Mouse (Mus musculus) stomach, embryonic 15.5 days (tissue): ENCODE data around the gene Ggt5. TPM values are rescaled to one million over a fixed set of nuclear protein-coding genes. Genes with fewer than 3 reads are reported as not detected.

Experiments
- ATAC-seq: fragments of 200-750 bp; cut with Nextera tagmentation; 2 replicates; pipeline ENCODE4 v1.8.0; 2017; ENCODE audit warnings: low read depth, moderate number of reproducible peaks, moderate TSS enrichment; ENCODE audit not compliant: insufficient read depth, low FRiP score
- H3K27ac ChIP-seq: fragments of 300-500 bp; sonication (generic); 2 replicates; pipeline ENCODE4 v1.5.1; 2015; ENCODE audit warnings: mild to moderate bottlenecking, inconsistent platforms
- H3K27me3 ChIP-seq: fragments of 300-500 bp; sonication (generic); replicated peaks from 2 replicates; pipeline ENCODE4 v1.6.1; 2015; ENCODE audit warnings: inconsistent platforms
- H3K36me3 ChIP-seq: fragments of 300-500 bp; sonication (generic); 2 replicates; pipeline ENCODE4 v1.6.1; 2015; ENCODE audit warnings: inconsistent platforms
- H3K4me1 ChIP-seq: fragments of 300-500 bp; sonication (generic); 2 replicates; pipeline ENCODE4 v1.6.1; 2015; ENCODE audit warnings: inconsistent platforms
- H3K4me2 ChIP-seq: fragments of 300-500 bp; sonication (generic); 2 replicates; pipeline ENCODE4 v1.6.1; 2015; ENCODE audit warnings: mild to moderate bottlenecking, inconsistent platforms
- H3K4me3 ChIP-seq: fragments of 300-500 bp; sonication (generic); replicated peaks from 2 replicates; pipeline ENCODE4 v1.5.1; 2015; ENCODE audit warnings: inconsistent platforms
- H3K9ac ChIP-seq: fragments of 300-500 bp; sonication (generic); 2 replicates; pipeline ENCODE4 v1.6.1; 2015; ENCODE audit warnings: inconsistent platforms
- H3K9me3 ChIP-seq: fragments of 300-500 bp; sonication (generic); 2 replicates; pipeline ENCODE4 v1.6.1; 2016; ENCODE audit warnings: inconsistent platforms
- WGBS: fragments of 180-500 bp; shearing (Covaris S2); methylation state at CpG from one replicate; pipeline ENCODE4 v1.1.7; 2015; 5-methylcytosine and 5-hydroxymethylcytosine counted together
- polyA plus RNA-seq: library from polyadenylated mRNA; unstranded; fragments of >200 nt; fragmentation: Nextera tagmentation; extraction: Ambion mirVana; gene quantifications from 2 replicates; pipeline ENCODE4 v1.2.1, GENCODE M21; 2015

Ggt5 gene
- polyA plus RNA-seq, 1 experiment from 2014 or later = 7.2 TPM

- Histone ChIP-seq H3K27ac (no peak overlapping the region), H3K27me3 (no peaks in the 10 kb centered on the region), H3K4me1 (peaks cover 23% of the 10 kb centered on the region), H3K4me3 (no peak overlapping the region), H3K9ac (no peak overlapping the region), H3K4me2 (no peak overlapping the region), H3K36me3 (no peaks in the 10 kb centered on the region), H3K9me3 (no peaks in the 10 kb centered on the region)
- WGBS = 67% methylated on average over 7 of the region's 7 CpGs
- no peak for ATAC-seq
Observed at GRCm38 (mm10) chr10:75592585-75592984, 3.4 kb downstream of the Ggt5 start.

GRCm38 (mm10) chr10:75595981-75596380, 6.8 kb downstream of the Ggt5 start:
- ATAC-seq = no peak
- H3K4me3 ChIP-seq = no peak overlapping the region
- H3K27me3 ChIP-seq = no peaks in the 10 kb centered on the region
- WGBS = 63% methylated on average over 8 of the region's 8 CpGs
- H3K27ac ChIP-seq = no peak overlapping the region
- H3K4me1 ChIP-seq = 0 out of 2 replicates have a peak, but pooled peaks cover 4% of the 10 kb centered on the region
- no peaks in the 10 kb centered on the region for H3K9me3 ChIP-seq
- no peaks in the 10 kb centered on the region for H3K36me3 ChIP-seq
- no peak overlapping the region for H3K4me2 ChIP-seq
- no peak overlapping the region for H3K9ac ChIP-seq

GRCm38 (mm10) chr10:75600189-75600730, 11.1 kb downstream of the Ggt5 start:
- Histone ChIP-seq H3K4me2 (no peak overlapping the region), H3K9ac (no peak overlapping the region), H3K4me3 (no peak overlapping the region), H3K27me3 (no peaks in the 10 kb centered on the region), H3K36me3 (no peaks in the 10 kb centered on the region), H3K27ac (no peak overlapping the region), H3K9me3 (no peaks in the 10 kb centered on the region), H3K4me1 (no peaks in the 10 kb centered on the region)
- ATAC-seq = no peak
- WGBS = 75% methylated on average over 7 of the region's 7 CpGs

- Histone ChIP-seq H3K9me3 (no peaks in the 10 kb centered on the region), H3K9ac (no peak overlapping the region), H3K27ac (no peak overlapping the region), H3K4me3 (no peak overlapping the region), H3K36me3 (no peaks in the 10 kb centered on the region), H3K27me3 (no peaks in the 10 kb centered on the region), H3K4me1 (no peaks in the 10 kb centered on the region), H3K4me2 (no peak overlapping the region)
- no peak for ATAC-seq
- 41% methylated on average over 11 of the region's 11 CpGs for WGBS
Observed at GRCm38 (mm10) chr10:75605162-75605846, 16.2 kb downstream of the Ggt5 start.

GRCm38 (mm10) chr10:75607253-75607652, 18.1 kb downstream of the Ggt5 start:
- no peak overlapping the region for H3K4me2 ChIP-seq
- H3K4me1 ChIP-seq = no peaks in the 10 kb centered on the region
- no peaks in the 10 kb centered on the region for H3K27me3 ChIP-seq
- H3K9me3 ChIP-seq = no peaks in the 10 kb centered on the region
- no peak overlapping the region for H3K27ac ChIP-seq
- H3K4me3 ChIP-seq = no peak overlapping the region
- WGBS = 81% methylated on average over 4 of the region's 4 CpGs
- H3K36me3 ChIP-seq = no peaks in the 10 kb centered on the region
- no peak for ATAC-seq
- H3K9ac ChIP-seq = no peak overlapping the region

GRCm38 (mm10) chr10:75608975-75609374, 19.8 kb downstream of the Ggt5 start:
- H3K9ac ChIP-seq = no peak overlapping the region
- WGBS = 86% methylated on average over 11 of the region's 11 CpGs

GRCm38 (mm10) chr10:75610486-75610885, 21.3 kb downstream of the Ggt5 start:
- Histone ChIP-seq H3K4me1 (no peaks in the 10 kb centered on the region), H3K36me3 (no peaks in the 10 kb centered on the region), H3K9me3 (no peaks in the 10 kb centered on the region), H3K27me3 (no peaks in the 10 kb centered on the region), H3K9ac (no peak overlapping the region), H3K4me2 (no peak overlapping the region), H3K4me3 (no peak overlapping the region), H3K27ac (no peak overlapping the region)
- 41% methylated on average over 7 of the region's 7 CpGs for WGBS
- no peak for ATAC-seq

More at GRCm38 (mm10) chr10:75608975-75609374, 19.8 kb downstream of the Ggt5 start:
- Histone ChIP-seq H3K4me3 (no peak overlapping the region), H3K27me3 (no peaks in the 10 kb centered on the region), H3K4me1 (no peaks in the 10 kb centered on the region), H3K36me3 (no peaks in the 10 kb centered on the region), H3K9me3 (no peaks in the 10 kb centered on the region), H3K27ac (no peak overlapping the region), H3K4me2 (no peak overlapping the region)
- ATAC-seq = no peak

GRCm38 (mm10) chr10:75616044-75616443, 26.9 kb downstream of the Ggt5 start:
- no peak for ATAC-seq
- Histone ChIP-seq H3K27me3 (no peaks in the 10 kb centered on the region), H3K9ac (no peak overlapping the region), H3K9me3 (no peaks in the 10 kb centered on the region), H3K4me1 (no peaks in the 10 kb centered on the region), H3K4me2 (no peak overlapping the region), H3K36me3 (no peaks in the 10 kb centered on the region), H3K27ac (no peak overlapping the region), H3K4me3 (no peak overlapping the region)
- WGBS = 82% methylated on average over 4 of the region's 4 CpGs

GRCm38 (mm10) chr10:75620818-75621217, 31.7 kb downstream of the Ggt5 start:
- no peaks in the 10 kb centered on the region for H3K27me3 ChIP-seq
- H3K4me1 ChIP-seq = no peaks in the 10 kb centered on the region
- no peak for ATAC-seq
- no peak overlapping the region for H3K4me2 ChIP-seq
- no peak overlapping the region for H3K27ac ChIP-seq
- H3K9me3 ChIP-seq = no peaks in the 10 kb centered on the region
- 51% methylated on average over 3 of the region's 3 CpGs for WGBS
- no peaks in the 10 kb centered on the region for H3K36me3 ChIP-seq
- no peak overlapping the region for H3K4me3 ChIP-seq
- no peak overlapping the region for H3K9ac ChIP-seq

- no peaks in the 10 kb centered on the region for H3K27me3 ChIP-seq
- H3K4me1 ChIP-seq = no peaks in the 10 kb centered on the region; the same call in 1 of the 2 replicates
- no peaks in the 10 kb centered on the region for H3K9me3 ChIP-seq
- H3K36me3 ChIP-seq = no peaks in the 10 kb centered on the region
- no peak overlapping the region for H3K9ac ChIP-seq
- H3K4me2 ChIP-seq = no peak overlapping the region
- no peak for ATAC-seq
- 32% methylated on average over 6 of the region's 6 CpGs for WGBS
- no peak overlapping the region for H3K4me3 ChIP-seq
- H3K27ac ChIP-seq = no peak overlapping the region
Observed at GRCm38 (mm10) chr10:75625920-75626319, 36.8 kb downstream of the Ggt5 start.

GRCm38 (mm10) chr10:75626991-75627390, 37.9 kb downstream of the Ggt5 start:
- no peak; the same call in 1 of the 2 replicates for ATAC-seq

GRCm38 (mm10) chr10:75627490-75627889, 38.4 kb downstream of the Ggt5 start:
- WGBS = 52% methylated on average over 3 of the region's 3 CpGs
- no peak overlapping the region for H3K4me3 ChIP-seq
- H3K9me3 ChIP-seq = no peaks in the 10 kb centered on the region
- no peak overlapping the region for H3K27ac ChIP-seq
- H3K4me2 ChIP-seq = no peak overlapping the region
- H3K36me3 ChIP-seq = no peaks in the 10 kb centered on the region
- H3K4me1 ChIP-seq = no peaks in the 10 kb centered on the region; the same call in none of the 2 replicates
- H3K9ac ChIP-seq = no peak overlapping the region
- H3K27me3 ChIP-seq = no peaks in the 10 kb centered on the region
- ATAC-seq = no peak

More at GRCm38 (mm10) chr10:75626991-75627390, 37.9 kb downstream of the Ggt5 start:
- H3K4me1 ChIP-seq = no peaks in the 10 kb centered on the region; the same call in 1 of the 2 replicates
- no peaks in the 10 kb centered on the region for H3K9me3 ChIP-seq
- H3K27me3 ChIP-seq = no peaks in the 10 kb centered on the region
- no peak overlapping the region for H3K27ac ChIP-seq
- 58% methylated on average over 3 of the region's 3 CpGs for WGBS
- no peaks in the 10 kb centered on the region for H3K36me3 ChIP-seq
- no peak overlapping the region for H3K4me3 ChIP-seq
- no peak overlapping the region for H3K9ac ChIP-seq
- H3K4me2 ChIP-seq = no peak overlapping the region
